Mouse (Mus musculus): ENCODE data around the gene Gadl1. TPM values are rescaled to one million over a fixed set of nuclear protein-coding genes. Genes with fewer than 3 reads are reported as not detected.

Gadl1 gene
- total RNA-seq, 2 experiments from 2014 or later: 0.82 TPM; not detected in 1

- no peak for ATAC-seq (replicated peaks; ENCODE audit: poor library complexity, severe bottlenecking)
These were observed 172.5 kb downstream of the Gadl1 start for GRCm38 (mm10) chr9:116081781-116082180.

- ATAC-seq (replicated peaks; ENCODE audit: poor library complexity, severe bottlenecking): no peak
These were observed 174.0 kb downstream of the Gadl1 start for GRCm38 (mm10) chr9:116083300-116083699.

- peak; percentile 60 for ATAC-seq (replicated peaks; ENCODE audit: poor library complexity, severe bottlenecking)
These were observed 174.6 kb downstream of the Gadl1 start for GRCm38 (mm10) chr9:116083726-116084323.

GRCm38 (mm10) chr9:116084324-116084931 is 175.2 kb downstream of the Gadl1 start:
- ATAC-seq (replicated peaks; ENCODE audit: poor library complexity, severe bottlenecking): peak; percentile 67

- no peak for ATAC-seq (replicated peaks; ENCODE audit: poor library complexity, severe bottlenecking)
These were observed 176.7 kb downstream of the Gadl1 start for GRCm38 (mm10) chr9:116085999-116086398.

- no peak for ATAC-seq (replicated peaks; ENCODE audit: poor library complexity, severe bottlenecking)
These were observed 178.0 kb downstream of the Gadl1 start for GRCm38 (mm10) chr9:116087263-116087662.

- peak; percentile 17; the same call in 1 of the 2 replicates for ATAC-seq (replicated peaks; ENCODE audit: poor library complexity, severe bottlenecking)
These were observed 178.6 kb downstream of the Gadl1 start for GRCm38 (mm10) chr9:116087880-116088279.

- no peak for ATAC-seq (replicated peaks; ENCODE audit: poor library complexity, severe bottlenecking)
These were observed 179.7 kb downstream of the Gadl1 start for GRCm38 (mm10) chr9:116088912-116089311.

- ATAC-seq (replicated peaks; ENCODE audit: poor library complexity, severe bottlenecking): no peak
These were observed 181.0 kb downstream of the Gadl1 start for GRCm38 (mm10) chr9:116090296-116090695.

- peak; percentile 79 for ATAC-seq (replicated peaks; ENCODE audit: poor library complexity, severe bottlenecking)
These were observed 182.0 kb downstream of the Gadl1 start for GRCm38 (mm10) chr9:116091101-116091841.

GRCm38 (mm10) chr9:116091921-116092320 is 182.7 kb downstream of the Gadl1 start:
- ATAC-seq (replicated peaks; ENCODE audit: poor library complexity, severe bottlenecking): no peak

- ATAC-seq (replicated peaks; ENCODE audit: poor library complexity, severe bottlenecking): peak; percentile 62
These were observed 189.7 kb downstream of the Gadl1 start for GRCm38 (mm10) chr9:116098724-116099595.

GRCm38 (mm10) chr9:116099596-116099993 is 190.3 kb downstream of the Gadl1 start:
- no peak for ATAC-seq (replicated peaks; ENCODE audit: poor library complexity, severe bottlenecking)

- ATAC-seq (replicated peaks; ENCODE audit: poor library complexity, severe bottlenecking): no peak
These were observed 190.8 kb downstream of the Gadl1 start for GRCm38 (mm10) chr9:116100015-116100414.

GRCm38 (mm10) chr9:116101842-116102241 is 192.6 kb downstream of the Gadl1 start:
- peak; percentile 61 for ATAC-seq (replicated peaks; ENCODE audit: poor library complexity, severe bottlenecking)

GRCm38 (mm10) chr9:116104770-116105169 is 195.5 kb downstream of the Gadl1 start:
- ATAC-seq (replicated peaks; ENCODE audit: poor library complexity, severe bottlenecking): peak; percentile 71

- no peak for ATAC-seq (replicated peaks; ENCODE audit: poor library complexity, severe bottlenecking)
These were observed 199.5 kb downstream of the Gadl1 start for GRCm38 (mm10) chr9:116108729-116109128.

GRCm38 (mm10) chr9:116111149-116111970 is 202.1 kb downstream of the Gadl1 start:
- peak; percentile 27 for ATAC-seq (replicated peaks; ENCODE audit: poor library complexity, severe bottlenecking)

GRCm38 (mm10) chr9:116114339-116114738 is 205.1 kb downstream of the Gadl1 start:
- no peak for ATAC-seq (replicated peaks; ENCODE audit: poor library complexity, severe bottlenecking)

GRCm38 (mm10) chr9:116115875-116116274 is 206.6 kb downstream of the Gadl1 start:
- ATAC-seq (replicated peaks; ENCODE audit: poor library complexity, severe bottlenecking): no peak
